Mouse (Mus musculus): ENCODE results near the gene 4933416C03Rik.

4933416C03Rik gene

GRCm38 (mm10) chr10:116079396-116079795 is 34.3 kb downstream of the 4933416C03Rik start:
- DNase-seq (ENCODE audit: low spot score in 2 of 2): no peak

- DNase-seq (ENCODE audit: low spot score in 2 of 2): no peak
These were observed 35.1 kb downstream of the 4933416C03Rik start for GRCm38 (mm10) chr10:116078636-116079035.

- no peak for DNase-seq (ENCODE audit: low spot score in 2 of 2)
These were observed 37.8 kb downstream of the 4933416C03Rik start for GRCm38 (mm10) chr10:116075954-116076353.

Measured in cerebellum, postnatal 4 days (tissue).